Mouse (Mus musculus) embryonic facial prominence, embryonic 11.5 days (tissue): ENCODE data around the gene Mad2l1bp. TPM values are rescaled to one million over a fixed set of nuclear protein-coding genes. Genes with fewer than 3 reads are reported as not detected.

Source experiments
- ATAC-seq: fragments of 200-750 bp; cut with Nextera tagmentation; replicated peaks from 2 replicates; pipeline ENCODE4 v1.8.0; 2017; ENCODE audit warnings: low read depth; ENCODE audit not compliant: insufficient number of reproducible peaks, low FRiP score, low TSS enrichment
- DNase-seq: peaks from one replicate; pipeline ENCODE4 v3.0.0-alpha.2; 2015; ENCODE audit warnings: low spot score
- H3K27ac ChIP-seq: fragments of 300-500 bp; sonication (generic); replicated peaks from 2 replicates; pipeline ENCODE4 v1.5.1; 2014; ENCODE audit warnings: mild to moderate bottlenecking, low read depth, low read length, control low read depth
- H3K27me3 ChIP-seq: fragments of 300-500 bp; sonication (generic); 2 replicates; pipeline ENCODE4 v1.6.1; 2014; ENCODE audit warnings: mild to moderate bottlenecking, low read length, moderate library complexity, mixed read lengths; ENCODE audit not compliant: control insufficient read depth, insufficient read depth
- H3K36me3 ChIP-seq: fragments of 300-500 bp; sonication (generic); replicated peaks from 2 replicates; pipeline ENCODE4 v1.6.1; 2014; ENCODE audit warnings: low read depth, mild to moderate bottlenecking, low read length, moderate library complexity, mixed read lengths; ENCODE audit not compliant: control insufficient read depth, insufficient read depth
- H3K4me1 ChIP-seq: fragments of 300-500 bp; sonication (generic); 2 replicates; pipeline ENCODE4 v1.6.1; 2014; ENCODE audit warnings: low read length, mixed read lengths; ENCODE audit not compliant: control insufficient read depth, insufficient read depth
- H3K4me2 ChIP-seq: fragments of 300-500 bp; sonication (generic); 2 replicates; pipeline ENCODE4 v1.6.1; 2014; ENCODE audit warnings: low read depth, mild to moderate bottlenecking, control low read depth, low read length, moderate library complexity
- H3K4me3 ChIP-seq: fragments of 300-500 bp; sonication (generic); 2 replicates; pipeline ENCODE4 v1.5.1; 2014; ENCODE audit warnings: low read depth, low read length, control low read depth
- H3K9ac ChIP-seq: fragments of 300-500 bp; sonication (generic); replicated peaks from 2 replicates; pipeline ENCODE4 v1.6.1; 2014; ENCODE audit warnings: mild to moderate bottlenecking, control low read depth, low read length
- H3K9me3 ChIP-seq: fragments of 300-500 bp; sonication (generic); replicated peaks from 2 replicates; pipeline ENCODE4 v1.6.1; 2016; ENCODE audit warnings: mild to moderate bottlenecking, low read length, inconsistent platforms, mixed read lengths; ENCODE audit not compliant: control insufficient read depth
- WGBS: fragments of 180-500 bp; shearing (Covaris S2); extraction: QIAGEN DNeasy Blood & Tissue Kit; methylation state at CpG from one replicate; pipeline ENCODE4 v1.1.7; 2014; 5-methylcytosine and 5-hydroxymethylcytosine counted together
- polyA plus RNA-seq: library from polyadenylated mRNA; unstranded; fragments of >200 nt; fragmentation: Nextera tagmentation; extraction: Ambion mirVana; gene quantifications from 2 replicates; pipeline ENCODE4 v1.2.1, GENCODE M21; 2014

Gene Mad2l1bp
- 37.1 and 37.2 TPM in 2 replicates for polyA plus RNA-seq

GRCm38 (mm10) chr17:46152847-46153782, at the start of gene Mad2l1bp:
Mad2l1bp (minus strand) TSS chr17:46153553.
- ATAC-seq, result peak; percentile 87

GRCm38 (mm10) chr17:46203078-46203477, 49.7 kb upstream of the Mad2l1bp start:
- H3K27ac ChIP-seq, result peak overlapping the region; percentile 43
- H3K4me2 ChIP-seq, result peak overlapping the region; percentile 85
- no peaks in the 10 kb centered on the region for H3K27me3 ChIP-seq
- no peaks in the 10 kb centered on the region for H3K9me3 ChIP-seq
- peaks cover 9% of the 10 kb centered on the region for H3K36me3 ChIP-seq
- no peak for ATAC-seq
- peak; percentile 10 for DNase-seq
- peak overlapping the region; percentile 92 for H3K9ac ChIP-seq
- H3K4me3 ChIP-seq, result peak overlapping the region; percentile 96
- under 1% methylated on average over 20 of the region's 20 CpGs for WGBS
- no peaks in the 10 kb centered on the region for H3K4me1 ChIP-seq

More at GRCm38 (mm10) chr17:46152847-46153782, at the start of gene Mad2l1bp:
- DNase-seq, result peak; percentile 94
- Histone ChIP-seq H3K27ac (no peak within 1 kb of the TSS), H3K9ac (peak within 1 kb of the TSS; percentile 71), H3K9me3 (no peaks in the 10 kb centered on the region), H3K36me3 (no peaks in the 10 kb centered on the region), H3K27me3 (no peaks in the 10 kb centered on the region), H3K4me3 (peak within 1 kb of the TSS; percentile 65), H3K4me2 (peak within 1 kb of the TSS; percentile 80), H3K4me1 (no peaks in the 10 kb centered on the region)
- 8% methylated on average over 33 of the region's 33 CpGs for WGBS

GRCm38 (mm10) chr17:46202421-46203071, 49.2 kb upstream of the Mad2l1bp start, which contains the start of the genes Polh and Xpo5:
Polh (minus strand) TSS chr17:46202645.
Xpo5 (plus strand) TSS chr17:46202782.
- peak within 1 kb of the TSS; percentile 92 for H3K9ac ChIP-seq
- H3K4me3 ChIP-seq, result peak within 1 kb of the TSS; percentile 96
- H3K27me3 ChIP-seq, result no peaks in the 10 kb centered on the region
- H3K27ac ChIP-seq, result peak within 1 kb of the TSS; percentile 43
- under 1% methylated on average over 66 of the region's 66 CpGs for WGBS
- H3K9me3 ChIP-seq, result no peaks in the 10 kb centered on the region
- peak within 1 kb of the TSS; percentile 85 for H3K4me2 ChIP-seq
- DNase-seq (peak; percentile 96), ATAC-seq (peak; percentile 92)
- peaks cover 9% of the 10 kb centered on the region for H3K36me3 ChIP-seq
- no peaks in the 10 kb centered on the region for H3K4me1 ChIP-seq

GRCm38 (mm10) chr17:46201151-46201550, 47.8 kb upstream of the Mad2l1bp start:
- WGBS, result 74% methylated on average over 6 of the region's 6 CpGs
- H3K9ac ChIP-seq, result no peak overlapping the region
- H3K9me3 ChIP-seq, result no peaks in the 10 kb centered on the region
- no peak overlapping the region; the same call in 1 of the 2 replicates for H3K4me3 ChIP-seq
- no peak for ATAC-seq
- H3K4me1 ChIP-seq, result no peaks in the 10 kb centered on the region
- peaks cover 2% of the 10 kb centered on the region for H3K36me3 ChIP-seq
- H3K4me2 ChIP-seq, result no peak overlapping the region; the same call in 1 of the 2 replicates
- H3K27me3 ChIP-seq, result no peaks in the 10 kb centered on the region
- DNase-seq, result no peak
- no peak overlapping the region for H3K27ac ChIP-seq

GRCm38 (mm10) chr17:46188829-46189228, 35.5 kb upstream of the Mad2l1bp start:
- Histone ChIP-seq H3K4me2 (no peak overlapping the region), H3K9me3 (no peaks in the 10 kb centered on the region), H3K9ac (no peak overlapping the region), H3K4me1 (no peaks in the 10 kb centered on the region), H3K4me3 (no peak overlapping the region), H3K27me3 (no peaks in the 10 kb centered on the region), H3K36me3 (peaks cover 16% of the 10 kb centered on the region), H3K27ac (no peak overlapping the region)
- 96% methylated on average over 2 of the region's 2 CpGs for WGBS
- no peak for ATAC-seq
- DNase-seq, result no peak

- H3K4me1 ChIP-seq, result no peaks in the 10 kb centered on the region
- H3K9me3 ChIP-seq, result no peaks in the 10 kb centered on the region
- ATAC-seq (no peak), DNase-seq (no peak)
- H3K4me2 ChIP-seq, result no peak overlapping the region
- H3K27ac ChIP-seq, result no peak overlapping the region
- 86% methylated on average over 4 of the region's 4 CpGs for WGBS
- H3K27me3 ChIP-seq, result no peaks in the 10 kb centered on the region
- peaks cover 6% of the 10 kb centered on the region for H3K36me3 ChIP-seq
- H3K9ac ChIP-seq, result no peak overlapping the region
- no peak overlapping the region for H3K4me3 ChIP-seq
Measured at GRCm38 (mm10) chr17:46182273-46182672, 28.9 kb upstream of the Mad2l1bp start.

GRCm38 (mm10) chr17:46170538-46170937, 17.2 kb upstream of the Mad2l1bp start:
- Histone ChIP-seq H3K27me3 (no peaks in the 10 kb centered on the region), H3K27ac (no peak overlapping the region), H3K4me2 (no peak overlapping the region), H3K36me3 (peaks cover 7% of the 10 kb centered on the region), H3K4me3 (no peak overlapping the region), H3K9me3 (no peaks in the 10 kb centered on the region), H3K4me1 (no peaks in the 10 kb centered on the region), H3K9ac (no peak overlapping the region)
- no peak for ATAC-seq
- WGBS, result 68% methylated on average over 3 of the region's 3 CpGs
- peak; percentile 56 for DNase-seq
